Mouse (Mus musculus) heart, postnatal 0 days (tissue): ENCODE data around the gene A430078G23Rik. TPM values are rescaled to one million over a fixed set of nuclear protein-coding genes. Genes with fewer than 3 reads are reported as not detected.

Experiments
- ATAC-seq: fragments of 200-750 bp; cut with Nextera tagmentation; 2 replicates; pipeline ENCODE4 v1.8.0; 2017; ENCODE audit warnings: low read depth, moderate number of reproducible peaks, moderate library complexity; ENCODE audit not compliant: insufficient read depth
- DNase-seq: peaks from one replicate; pipeline ENCODE4 v3.0.0-alpha.2; 2016; ENCODE audit warnings: low spot score
- H3K27ac ChIP-seq: fragments of 300-500 bp; sonication (generic); 2 replicates; pipeline ENCODE4 v1.5.1; 2014; ENCODE audit warnings: low read depth, mild to moderate bottlenecking
- H3K27me3 ChIP-seq: fragments of 300-500 bp; sonication (generic); 2 replicates; pipeline ENCODE4 v1.6.1; 2014; ENCODE audit warnings: low read length, mixed read lengths; ENCODE audit not compliant: control insufficient read depth, insufficient read depth
- H3K36me3 ChIP-seq: fragments of 300-500 bp; sonication (generic); replicated peaks from 2 replicates; pipeline ENCODE4 v1.6.1; 2014; ENCODE audit warnings: low read length, mixed read lengths; ENCODE audit not compliant: control insufficient read depth, insufficient read depth
- H3K4me1 ChIP-seq: fragments of 300-500 bp; sonication (generic); 2 replicates; pipeline ENCODE4 v1.6.1; 2014; ENCODE audit warnings: antibody characterized with exemption; ENCODE audit not compliant: control insufficient read depth, insufficient read depth
- H3K4me2 ChIP-seq: fragments of 300-500 bp; sonication (generic); 2 replicates; pipeline ENCODE4 v1.6.1; 2014; ENCODE audit warnings: low read depth, mild to moderate bottlenecking, low read length, moderate library complexity
- H3K4me3 ChIP-seq: fragments of 300-500 bp; sonication (generic); 2 replicates; pipeline ENCODE4 v1.5.1; 2014; ENCODE audit warnings: low read depth, low read length
- H3K9ac ChIP-seq: fragments of 300-500 bp; sonication (generic); replicated peaks from 2 replicates; pipeline ENCODE4 v1.6.1; 2014; ENCODE audit warnings: low read depth, low read length, mixed read lengths
- H3K9me3 ChIP-seq: fragments of 300-500 bp; sonication (generic); replicated peaks from 2 replicates; pipeline ENCODE4 v1.6.1; 2016; ENCODE audit warnings: low read length; ENCODE audit not compliant: control insufficient read depth
- CTCF ChIP-seq: IDR thresholded peaks from 2 replicates; pipeline ENCODE4 v1.5.1; 2016; ENCODE audit warnings: antibody characterized with exemption, control low read depth, low read depth
- EP300 ChIP-seq: IDR thresholded peaks from 2 replicates; pipeline ENCODE4 v1.6.1; 2016; ENCODE audit warnings: antibody characterized with exemption, low read depth
- WGBS: fragments of 180-500 bp; shearing (Covaris S2); extraction: QIAGEN DNeasy Blood & Tissue Kit; methylation state at CpG from one replicate; pipeline ENCODE4 v1.1.7; 2014; 5-methylcytosine and 5-hydroxymethylcytosine counted together
- polyA plus RNA-seq: library from polyadenylated mRNA; unstranded; fragments of >200 nt; fragmentation: Nextera tagmentation; extraction: Ambion mirVana; gene quantifications from 2 replicates; pipeline ENCODE4 v1.2.1, GENCODE M21; 2015
- total RNA-seq: library from RNA; depleted of rRNA; stranded (reverse); fragments of >200 nt; gene quantifications from 2 replicates; pipeline ENCODE4 v1.2.3, GENCODE M21; 2014; ENCODE audit warnings: low replicate concordance

A430078G23Rik gene
- total and polyA plus RNA-seq, 2 experiments from 2014 or later, result not detected

- Histone ChIP-seq H3K4me3 (no peak overlapping the region), H3K36me3 (no peaks in the 10 kb centered on the region), H3K9me3 (no peaks in the 10 kb centered on the region), H3K9ac (no peak overlapping the region), H3K27ac (peak overlapping the region; percentile 25; the same call in 1 of the 2 replicates), H3K4me2 (no peak overlapping the region), H3K4me1 (peaks cover 65% of the 10 kb centered on the region), H3K27me3 (no peaks in the 10 kb centered on the region)
- no peak for DNase-seq
- 79% methylated on average over 6 of the region's 6 CpGs for WGBS
- TF ChIP-seq CTCF, result no peak
- TF ChIP-seq EP300, result no peak
- ATAC-seq, result no peak
Observed at GRCm38 (mm10) chr8:3415661-3416060, 62.4 kb downstream of the A430078G23Rik start.

DNA sequence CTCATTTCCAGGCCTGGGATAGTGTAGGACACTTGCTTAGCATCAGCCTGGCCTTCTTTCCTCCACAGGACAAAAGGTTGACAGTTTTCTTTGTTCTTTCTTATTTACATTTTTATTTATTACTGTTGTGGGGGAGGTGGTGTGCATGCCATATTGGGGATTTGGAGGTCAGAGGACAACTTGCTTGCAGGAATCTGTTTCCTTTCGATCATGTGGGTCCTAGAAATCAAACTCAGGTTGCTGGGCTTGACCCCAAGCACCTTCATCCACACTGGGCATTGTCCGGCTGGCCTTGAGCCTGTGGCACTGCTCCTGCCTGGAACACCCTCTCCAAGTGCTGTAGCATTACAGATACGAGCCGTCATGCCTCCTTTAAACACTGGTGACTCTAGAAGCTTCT lies 63.6 kb downstream of the A430078G23Rik start:
- no peak overlapping the region for H3K4me2 ChIP-seq
- no peak for TF ChIP-seq CTCF
- TF ChIP-seq EP300, result no peak
- no peaks in the 10 kb centered on the region for H3K27me3 ChIP-seq
- H3K4me3 ChIP-seq, result no peak overlapping the region
- DNase-seq (no peak), ATAC-seq (no peak)
- peaks cover 58% of the 10 kb centered on the region for H3K4me1 ChIP-seq
- no peaks in the 10 kb centered on the region for H3K36me3 ChIP-seq
- H3K9me3 ChIP-seq, result no peaks in the 10 kb centered on the region
- H3K9ac ChIP-seq, result no peak overlapping the region
- H3K27ac ChIP-seq, result no peak overlapping the region
- WGBS, result 39% methylated on average over 4 of the region's 4 CpGs

DNA sequence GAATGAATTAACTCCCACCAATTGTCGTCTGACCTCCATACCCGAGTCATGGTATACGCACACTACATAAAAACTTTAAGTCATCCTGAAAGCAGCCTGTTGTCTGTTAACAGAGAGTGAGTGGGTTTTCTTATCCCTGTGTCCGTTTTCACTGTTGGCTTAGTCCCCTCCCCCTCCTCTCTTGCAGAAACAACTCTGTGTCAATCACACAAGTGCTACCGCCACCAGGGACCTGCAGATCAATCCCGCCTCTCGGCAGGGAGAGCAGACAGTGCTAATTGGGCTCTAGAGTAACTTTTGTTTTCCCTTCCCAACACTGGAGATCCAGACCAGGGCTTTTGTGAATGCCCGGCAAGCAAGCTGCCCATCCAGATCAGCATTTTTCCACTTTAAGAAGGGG lies 64.2 kb downstream of the A430078G23Rik start:
- DNase-seq (no peak), ATAC-seq (0 out of 2 replicates have a peak, but pooled peaks have one; percentile 7)
- no peaks in the 10 kb centered on the region for H3K36me3 ChIP-seq
- WGBS, result 24% methylated on average over 8 of the region's 8 CpGs
- no peaks in the 10 kb centered on the region for H3K27me3 ChIP-seq
- H3K9me3 ChIP-seq, result no peaks in the 10 kb centered on the region
- H3K4me1 ChIP-seq, result peaks cover 52% of the 10 kb centered on the region
- H3K4me3 ChIP-seq, result no peak overlapping the region
- H3K27ac ChIP-seq, result peak overlapping the region; percentile 66
- TF ChIP-seq EP300 (no peak), CTCF (no peak)
- H3K4me2 ChIP-seq, result no peak overlapping the region
- no peak overlapping the region for H3K9ac ChIP-seq

DNA sequence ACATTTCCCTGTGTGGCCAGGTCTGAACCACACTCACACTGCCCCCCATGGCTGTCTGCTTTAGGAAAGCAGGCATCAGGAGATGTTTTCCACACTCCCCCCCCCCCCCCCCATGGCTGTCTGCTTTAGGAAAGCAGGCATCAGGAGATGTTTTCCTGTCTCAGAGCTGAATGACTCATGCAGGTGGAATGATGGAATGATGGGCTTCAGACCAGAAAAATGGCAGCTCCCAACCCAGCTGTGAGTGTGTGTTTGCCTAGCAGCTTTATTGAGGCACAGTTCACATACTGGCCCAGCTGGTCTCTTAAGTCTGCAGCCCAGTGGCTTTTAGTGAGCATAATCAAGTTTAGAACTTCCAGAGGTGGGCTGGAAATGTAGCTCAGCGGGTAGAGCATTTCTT lies 64.9 kb downstream of the A430078G23Rik start:
- TF ChIP-seq CTCF, result no peak
- no peak for TF ChIP-seq EP300
- Histone ChIP-seq H3K36me3 (no peaks in the 10 kb centered on the region), H3K9ac (no peak overlapping the region), H3K9me3 (no peaks in the 10 kb centered on the region), H3K27me3 (no peaks in the 10 kb centered on the region), H3K4me1 (peaks cover 48% of the 10 kb centered on the region), H3K4me3 (no peak overlapping the region), H3K27ac (peak overlapping the region; percentile 66; the same call in 1 of the 2 replicates), H3K4me2 (no peak overlapping the region)
- WGBS, result 74% methylated on average over 1 of the region's 1 CpGs
- DNase-seq (peak; percentile 47), ATAC-seq (peak; percentile 59; the same call in 1 of the 2 replicates)

GRCm38 (mm10) chr8:3420105-3420706 lies 67.0 kb downstream of the A430078G23Rik start:
- Histone ChIP-seq H3K36me3 (no peaks in the 10 kb centered on the region), H3K27me3 (no peaks in the 10 kb centered on the region), H3K9ac (no peak overlapping the region), H3K4me2 (no peak overlapping the region), H3K27ac (peak overlapping the region; percentile 26), H3K4me3 (no peak overlapping the region), H3K4me1 (peaks cover 38% of the 10 kb centered on the region), H3K9me3 (no peaks in the 10 kb centered on the region)
- 56% methylated on average over 10 of the region's 10 CpGs for whole genome bisulfite sequencing
- peak; percentile 16 for DNase-seq
- TF ChIP-seq EP300, result no peak
- no peak for TF ChIP-seq CTCF
- ATAC-seq, result peak; percentile 47

GRCm38 (mm10) chr8:3421507-3421906 lies 68.3 kb downstream of the A430078G23Rik start:
- Histone ChIP-seq H3K9me3 (no peaks in the 10 kb centered on the region), H3K4me1 (peaks cover 34% of the 10 kb centered on the region), H3K27me3 (no peaks in the 10 kb centered on the region), H3K4me3 (no peak overlapping the region), H3K9ac (no peak overlapping the region), H3K4me2 (no peak overlapping the region), H3K27ac (no peak overlapping the region), H3K36me3 (no peaks in the 10 kb centered on the region)
- ATAC-seq, result no peak
- DNase-seq, result no peak
- 86% methylated on average over 5 of the region's 5 CpGs for WGBS
- no peak for TF ChIP-seq CTCF
